Mouse (Mus musculus): ENCODE measurements at regions not wholly inside any gene's neighbourhood (a gene's known extent, or its start where the extent isn't known, plus 50 kb on each side); places are given as distances from the start of the nearest gene placed in this dataset.

GRCm38 (mm10) chr14:58938601-58938970 lies 204.1 kb downstream of the 1700129C05Rik start:
- 64% methylated on average over 5 of the region's 5 CpGs for WGBS

DNA sequence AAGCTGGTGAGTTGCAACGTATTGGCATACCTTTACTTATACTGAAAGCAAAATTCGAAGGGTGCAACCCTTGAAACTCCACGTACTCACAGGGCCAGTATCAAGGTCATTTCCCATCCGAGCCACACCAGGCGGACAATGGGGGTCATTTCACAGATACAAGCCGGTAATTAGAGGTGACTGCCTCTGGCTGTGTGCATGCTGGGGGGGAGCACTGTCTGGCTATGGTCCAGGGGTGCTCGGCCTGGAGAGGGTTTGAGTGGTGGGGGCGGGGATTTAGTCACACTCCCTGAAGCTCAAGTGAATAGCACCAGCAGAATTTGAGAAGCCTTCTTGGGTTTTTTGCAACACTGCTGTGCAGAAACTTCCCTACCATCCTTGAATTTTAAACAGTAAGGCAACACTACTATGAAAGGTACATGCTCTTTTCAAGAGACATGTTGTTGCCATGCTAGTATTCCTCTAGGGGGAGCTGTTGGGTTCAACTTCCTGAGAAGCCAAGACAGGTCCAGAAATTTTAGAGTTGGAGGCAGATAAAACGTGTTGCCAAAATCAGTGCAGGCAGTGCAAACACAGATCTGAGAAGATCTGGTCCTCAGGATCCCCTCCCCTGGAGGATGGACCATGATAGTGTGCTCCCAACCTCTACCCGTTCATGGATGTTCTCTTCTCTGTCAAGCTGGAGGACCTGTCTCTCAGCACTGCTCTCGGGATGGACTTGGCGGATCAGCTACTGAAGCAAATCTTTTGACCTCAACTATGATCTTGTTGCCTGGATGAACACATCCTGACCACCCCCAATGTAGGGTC lies 204.7 kb downstream of the 1700129C05Rik start:
- H3K4me2 ChIP-seq (ENCODE audit: low read depth, low read length) = peak overlapping the region; percentile 48
- ATAC-seq (replicated peaks; ENCODE audit: extremely low read depth, insufficient read depth, low FRiP score) = no peak

More at GRCm38 (mm10) chr14:58938601-58938970, 204.1 kb downstream of the 1700129C05Rik start:
- no peaks in the 10 kb centered on the region for H3K27me3 ChIP-seq (ENCODE audit: control insufficient read depth, insufficient read depth, low read length)
- H3K27ac ChIP-seq (ENCODE audit: low read length) = no peak overlapping the region
- no peaks in the 10 kb centered on the region for H3K9me3 ChIP-seq (replicated peaks; ENCODE audit: control insufficient read depth, low read length)
- H3K4me3 ChIP-seq (ENCODE audit: low read length) = no peak overlapping the region
- H3K9ac ChIP-seq (ENCODE audit: low read length) = no peak overlapping the region
- H3K36me3 ChIP-seq (ENCODE audit: control insufficient read depth, insufficient read depth) = no peaks in the 10 kb centered on the region
- H3K4me1 ChIP-seq (ENCODE audit: control insufficient read depth, insufficient read depth, low read length) = peaks cover 3% of the 10 kb centered on the region; the same call in 1 of the 2 replicates
- no peak for ATAC-seq (replicated peaks; ENCODE audit: extremely low read depth, insufficient read depth, low FRiP score)
- H3K4me2 ChIP-seq (ENCODE audit: low read depth, low read length) = no peak overlapping the region

DNA sequence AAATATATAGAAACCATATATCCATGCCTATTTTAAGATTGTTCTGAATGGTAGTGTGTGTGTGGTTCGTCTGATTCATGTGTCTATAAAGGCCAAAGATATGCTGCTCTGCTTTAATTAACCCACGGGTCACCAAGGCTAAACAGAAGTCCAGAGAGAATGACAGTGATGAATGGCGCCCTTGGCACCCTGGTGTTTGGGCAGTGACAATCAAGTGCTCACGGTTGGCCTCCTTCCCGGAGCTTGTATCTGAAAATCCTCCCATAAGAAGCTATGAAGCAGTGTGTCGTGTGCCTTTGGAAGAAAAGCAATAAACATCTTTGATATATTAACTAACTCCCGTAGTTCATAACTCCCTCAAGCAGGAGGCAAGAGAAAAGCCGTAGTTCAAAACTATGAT lies 205.4 kb downstream of the 1700129C05Rik start:
- ATAC-seq (replicated peaks; ENCODE audit: extremely low read depth, insufficient read depth, low FRiP score) = peak; percentile 32; the same call in 1 of the 2 replicates
- 42% methylated on average over 8 of the region's 8 CpGs for WGBS
- Histone ChIP-seq H3K4me1 (ENCODE audit: control insufficient read depth, insufficient read depth, low read length) (peaks cover 3% of the 10 kb centered on the region; the same call in 1 of the 2 replicates), H3K27ac (ENCODE audit: low read length) (no peak overlapping the region), H3K4me3 (ENCODE audit: low read length) (no peak overlapping the region), H3K4me2 (ENCODE audit: low read depth, low read length) (peak overlapping the region; percentile 48), H3K9me3 (replicated peaks; ENCODE audit: control insufficient read depth, low read length) (no peaks in the 10 kb centered on the region), H3K27me3 (ENCODE audit: control insufficient read depth, insufficient read depth, low read length) (no peaks in the 10 kb centered on the region), H3K36me3 (ENCODE audit: control insufficient read depth, insufficient read depth) (no peaks in the 10 kb centered on the region), H3K9ac (ENCODE audit: low read length) (no peak overlapping the region)

More for the DNA sequence above, 204.7 kb downstream of the 1700129C05Rik start:
- no peak overlapping the region for H3K4me3 ChIP-seq (ENCODE audit: low read length)
- H3K4me1 ChIP-seq (ENCODE audit: control insufficient read depth, insufficient read depth, low read length) = peaks cover 3% of the 10 kb centered on the region; the same call in 1 of the 2 replicates
- no peaks in the 10 kb centered on the region for H3K36me3 ChIP-seq (ENCODE audit: control insufficient read depth, insufficient read depth)
- H3K27me3 ChIP-seq (ENCODE audit: control insufficient read depth, insufficient read depth, low read length) = no peaks in the 10 kb centered on the region
- H3K9ac ChIP-seq (ENCODE audit: low read length) = no peak overlapping the region
- no peak overlapping the region for H3K27ac ChIP-seq (ENCODE audit: low read length)
- 54% methylated on average over 12 of the region's 12 CpGs for WGBS
- no peaks in the 10 kb centered on the region for H3K9me3 ChIP-seq (replicated peaks; ENCODE audit: control insufficient read depth, low read length)

DNA sequence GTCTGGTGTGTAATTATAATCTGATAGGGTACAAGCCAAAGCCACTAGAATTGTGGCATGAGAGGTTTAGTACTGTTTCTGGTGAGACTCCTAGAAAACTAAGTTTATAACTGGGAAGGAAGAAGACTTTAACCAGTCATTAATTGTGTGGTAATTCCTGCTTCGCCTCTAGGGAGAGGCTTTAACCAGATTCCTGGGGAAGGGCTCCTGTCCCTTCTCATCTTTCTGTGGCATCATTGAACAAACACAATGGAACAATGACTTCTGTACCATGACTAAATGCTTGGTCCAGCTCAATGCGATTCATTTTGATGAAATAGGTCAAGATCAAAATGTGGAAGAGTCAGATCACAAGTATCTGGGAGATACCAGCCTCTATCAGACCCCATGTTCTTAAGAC lies 206.6 kb downstream of the 1700129C05Rik start:
- H3K4me3 ChIP-seq (ENCODE audit: low read length) = no peak overlapping the region
- 87% methylated on average over 2 of the region's 2 CpGs for WGBS
- peaks cover 3% of the 10 kb centered on the region; the same call in 1 of the 2 replicates for H3K4me1 ChIP-seq (ENCODE audit: control insufficient read depth, insufficient read depth, low read length)
- H3K27me3 ChIP-seq (ENCODE audit: control insufficient read depth, insufficient read depth, low read length) = no peaks in the 10 kb centered on the region
- no peak overlapping the region for H3K4me2 ChIP-seq (ENCODE audit: low read depth, low read length)
- H3K9ac ChIP-seq (ENCODE audit: low read length) = no peak overlapping the region
- H3K36me3 ChIP-seq (ENCODE audit: control insufficient read depth, insufficient read depth) = no peaks in the 10 kb centered on the region
- no peak for ATAC-seq (replicated peaks; ENCODE audit: extremely low read depth, insufficient read depth, low FRiP score)
- no peaks in the 10 kb centered on the region for H3K9me3 ChIP-seq (replicated peaks; ENCODE audit: control insufficient read depth, low read length)
- H3K27ac ChIP-seq (ENCODE audit: low read length) = no peak overlapping the region

DNA sequence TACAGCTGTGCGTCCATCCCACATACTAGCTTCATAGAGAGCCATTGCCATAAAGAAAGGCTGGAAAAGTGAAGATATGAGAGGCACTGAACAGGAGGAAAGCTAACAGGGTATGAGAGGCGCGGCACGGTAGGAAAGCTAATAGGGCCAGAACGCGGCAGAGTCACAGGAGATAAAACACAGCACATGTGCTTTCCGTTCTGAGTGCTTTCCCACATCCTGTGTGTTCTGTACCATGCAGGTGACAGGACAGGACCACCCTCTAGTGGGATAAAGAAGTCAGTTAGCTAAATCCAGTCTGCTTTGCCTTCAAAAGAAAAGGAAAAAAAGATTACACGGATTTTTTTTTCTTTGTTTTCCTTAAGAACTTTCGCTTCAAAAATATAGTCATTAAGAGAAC lies 224.8 kb downstream of the 1700129C05Rik start:
- 53% methylated on average over 9 of the region's 9 CpGs for WGBS
- ATAC-seq (replicated peaks; ENCODE audit: extremely low read depth, insufficient read depth, low FRiP score) = no peak
- Histone ChIP-seq H3K4me2 (ENCODE audit: low read depth, low read length) (no peak overlapping the region), H3K4me3 (ENCODE audit: low read length) (no peak overlapping the region), H3K4me1 (ENCODE audit: control insufficient read depth, insufficient read depth, low read length) (no peaks in the 10 kb centered on the region), H3K9me3 (replicated peaks; ENCODE audit: control insufficient read depth, low read length) (no peaks in the 10 kb centered on the region), H3K36me3 (ENCODE audit: control insufficient read depth, insufficient read depth) (no peaks in the 10 kb centered on the region), H3K27me3 (ENCODE audit: control insufficient read depth, insufficient read depth, low read length) (no peaks in the 10 kb centered on the region), H3K9ac (ENCODE audit: low read length) (no peak overlapping the region), H3K27ac (ENCODE audit: low read length) (no peak overlapping the region)

DNA sequence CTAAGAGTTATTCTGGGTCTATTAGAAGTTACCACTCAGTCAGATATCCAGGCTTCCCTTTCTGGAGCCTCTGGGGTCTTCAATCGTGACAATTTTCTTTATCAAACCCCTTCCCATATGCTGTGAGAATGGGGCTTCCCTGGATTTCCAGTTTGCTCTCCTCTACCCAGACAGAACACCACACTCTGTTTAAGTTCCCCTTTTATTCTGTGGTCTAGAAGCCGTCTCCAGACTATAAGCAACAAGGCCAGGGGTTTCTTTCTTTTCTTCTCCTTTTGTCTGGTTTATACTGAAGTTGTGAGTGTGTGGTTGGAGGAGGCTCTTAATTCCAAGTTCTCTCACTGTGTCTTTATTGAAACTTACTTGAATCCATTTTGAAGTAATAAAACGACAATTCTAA lies 225.5 kb downstream of the 1700129C05Rik start:
- Histone ChIP-seq H3K36me3 (ENCODE audit: control insufficient read depth, insufficient read depth) (no peaks in the 10 kb centered on the region), H3K9me3 (replicated peaks; ENCODE audit: control insufficient read depth, low read length) (no peaks in the 10 kb centered on the region), H3K4me3 (ENCODE audit: low read length) (no peak overlapping the region), H3K9ac (ENCODE audit: low read length) (no peak overlapping the region), H3K27me3 (ENCODE audit: control insufficient read depth, insufficient read depth, low read length) (no peaks in the 10 kb centered on the region), H3K4me2 (ENCODE audit: low read depth, low read length) (no peak overlapping the region), H3K4me1 (ENCODE audit: control insufficient read depth, insufficient read depth, low read length) (no peaks in the 10 kb centered on the region), H3K27ac (ENCODE audit: low read length) (no peak overlapping the region)
- 68% methylated on average over 3 of the region's 3 CpGs for WGBS
- no peak for ATAC-seq (replicated peaks; ENCODE audit: extremely low read depth, insufficient read depth, low FRiP score)

DNA sequence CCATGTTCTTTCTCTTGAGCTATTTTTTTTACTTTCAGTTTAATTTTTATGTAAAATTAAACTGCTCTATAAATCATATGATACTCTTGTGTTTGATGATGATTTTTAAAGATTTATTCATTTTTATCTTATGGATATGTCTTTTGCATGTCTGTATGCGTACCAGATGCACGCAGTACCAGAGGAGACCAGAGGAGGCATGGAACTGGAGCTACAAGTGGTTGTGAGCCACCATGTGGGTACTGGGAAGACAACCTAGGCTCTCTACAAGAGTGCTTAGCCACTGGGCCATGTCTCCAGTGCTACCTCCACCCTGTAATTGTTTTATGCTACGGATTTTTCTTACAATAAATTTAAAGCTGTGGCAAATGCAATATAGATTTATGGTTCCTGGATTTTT lies 227.8 kb downstream of the 1700129C05Rik start:
- Histone ChIP-seq H3K4me2 (ENCODE audit: low read depth, low read length) (no peak overlapping the region), H3K27me3 (ENCODE audit: control insufficient read depth, insufficient read depth, low read length) (no peaks in the 10 kb centered on the region), H3K27ac (ENCODE audit: low read length) (no peak overlapping the region), H3K9me3 (replicated peaks; ENCODE audit: control insufficient read depth, low read length) (no peaks in the 10 kb centered on the region), H3K4me3 (ENCODE audit: low read length) (no peak overlapping the region), H3K4me1 (ENCODE audit: control insufficient read depth, insufficient read depth, low read length) (no peaks in the 10 kb centered on the region), H3K9ac (ENCODE audit: low read length) (no peak overlapping the region), H3K36me3 (ENCODE audit: control insufficient read depth, insufficient read depth) (no peaks in the 10 kb centered on the region)
- ATAC-seq (replicated peaks; ENCODE audit: extremely low read depth, insufficient read depth, low FRiP score) = no peak
- 90% methylated on average over 3 of the region's 3 CpGs for WGBS

- 86% methylated on average over 1 of the region's 1 CpGs for WGBS
- Histone ChIP-seq H3K27ac (ENCODE audit: low read length) (no peak overlapping the region), H3K4me1 (ENCODE audit: control insufficient read depth, insufficient read depth, low read length) (no peaks in the 10 kb centered on the region), H3K4me2 (ENCODE audit: low read depth, low read length) (no peak overlapping the region), H3K9me3 (replicated peaks; ENCODE audit: control insufficient read depth, low read length) (no peaks in the 10 kb centered on the region), H3K9ac (ENCODE audit: low read length) (no peak overlapping the region), H3K4me3 (ENCODE audit: low read length) (no peak overlapping the region), H3K36me3 (ENCODE audit: control insufficient read depth, insufficient read depth) (no peaks in the 10 kb centered on the region), H3K27me3 (ENCODE audit: control insufficient read depth, insufficient read depth, low read length) (no peaks in the 10 kb centered on the region)
- ATAC-seq (replicated peaks; ENCODE audit: extremely low read depth, insufficient read depth, low FRiP score) = no peak
Measured at GRCm38 (mm10) chr14:58910846-58911245, 231.8 kb downstream of the 1700129C05Rik start.

GRCm38 (mm10) chr14:58907932-58908331 lies 234.8 kb downstream of the 1700129C05Rik start:
- Histone ChIP-seq H3K4me2 (ENCODE audit: low read depth, low read length) (no peak overlapping the region), H3K27ac (ENCODE audit: low read length) (no peak overlapping the region), H3K36me3 (ENCODE audit: control insufficient read depth, insufficient read depth) (no peaks in the 10 kb centered on the region), H3K9me3 (replicated peaks; ENCODE audit: control insufficient read depth, low read length) (no peaks in the 10 kb centered on the region), H3K4me1 (ENCODE audit: control insufficient read depth, insufficient read depth, low read length) (no peaks in the 10 kb centered on the region), H3K9ac (ENCODE audit: low read length) (no peak overlapping the region), H3K4me3 (ENCODE audit: low read length) (no peak overlapping the region), H3K27me3 (ENCODE audit: control insufficient read depth, insufficient read depth, low read length) (no peaks in the 10 kb centered on the region)
- no peak for ATAC-seq (replicated peaks; ENCODE audit: extremely low read depth, insufficient read depth, low FRiP score)
- 63% methylated on average over 3 of the region's 3 CpGs for WGBS
